In genomic region chr1:95381028-95381427, GRCm38 (mm10) we compare ENCODE assay signal across 15 mouse cellular contexts.
"Had no signal": no experiment of that assay in that cellular context is flagged by ENCODE, and none has a peak within 500 bp of the region (broad histone marks: within the 10 kb centered on the region; RNA-seq: fewer than 3 reads in every experiment).

No protein-coding gene starts in this region.

- H3K27me3 ChIP-seq: limb, embryonic 13.5 days; liver, embryonic 15.5 days; neural tube, embryonic 15.5 days; stomach, embryonic 15.5 days had no signal

- H3K4me1 ChIP-seq: limb, embryonic 13.5 days; liver, embryonic 15.5 days; midbrain, embryonic 10.5 days; neural tube, embryonic 15.5 days; stomach, embryonic 15.5 days had no signal

- H3K9me3 ChIP-seq: limb, embryonic 13.5 days; liver, embryonic 15.5 days; midbrain, embryonic 10.5 days; neural tube, embryonic 15.5 days; stomach, embryonic 15.5 days had no signal

- H3K36me3 ChIP-seq: limb, embryonic 13.5 days; liver, embryonic 15.5 days; midbrain, embryonic 10.5 days; neural tube, embryonic 15.5 days; stomach, embryonic 15.5 days had no signal

- H3K4me2 ChIP-seq: limb, embryonic 13.5 days; liver, embryonic 11.5 days; liver, embryonic 15.5 days; lung, embryonic 14.5 days; neural tube, embryonic 15.5 days; stomach, embryonic 15.5 days had no signal

- H3K4me3 ChIP-seq: limb, embryonic 13.5 days; liver, embryonic 15.5 days; midbrain, embryonic 10.5 days; myocyte; neural tube, embryonic 15.5 days; stomach, embryonic 15.5 days had no signal

- H3K27ac ChIP-seq: limb, embryonic 13.5 days; liver, embryonic 15.5 days; midbrain, embryonic 10.5 days; neural tube, embryonic 15.5 days; stomach, embryonic 15.5 days had no signal

- DNase-seq: kidney, adult 2 months; kidney, postnatal 25 days; left cerebral cortex, postnatal 4 days; lung, embryonic 14.5 days; lung, postnatal 10 days; midbrain, embryonic 14.5 days; thymus, adult 2 months; thymus, postnatal 25 days had no signal

- H3K9ac ChIP-seq: limb, embryonic 13.5 days; liver, embryonic 15.5 days; lung, embryonic 14.5 days; neural tube, embryonic 15.5 days; stomach, embryonic 15.5 days had no signal
